Mouse (Mus musculus) Patski (cell line): ENCODE results near the gene Sh3d19. TPM values are rescaled to one million over a fixed set of nuclear protein-coding genes. Genes with fewer than 3 reads are reported as not detected.

Experiments used
- ATAC-seq: fragments of 100-300 bp; one replicate; pipeline ENCODE4 v1.8.0; 2021
- CTCF ChIA-PET: fragments of 350-600 bp; sonication (Branson Sonifier 250); formaldehyde crosslinking; loops from one replicate; lab custom pipeline; 2022; ENCODE audit warnings: inconsistent platforms; lab: Charles Lee
- POLR2A ChIA-PET: fragments of 350-600 bp; sonication (Branson Sonifier 250); formaldehyde crosslinking; loops from one replicate; lab custom pipeline; 2022; ENCODE audit warnings: antibody characterized with exemption, inconsistent platforms; lab: Charles Lee
- DNase-seq: peaks from one replicate; pipeline ENCODE4 v3.0.0-alpha.2; 2011; ENCODE audit warnings: low read depth, low spot score
- H3K27me3 ChIP-seq: fragments of 371-371 bp; one replicate; pipeline ENCODE4 v1.5.1; 2021
- CTCF ChIP-seq: fragments of 100-300 bp; IDR thresholded peaks from one replicate; pipeline ENCODE4 v1.5.1; 2021
- in situ Hi-C: fragments of 300-500 bp; cut with MboI; formaldehyde crosslinking; loops from 3 replicates; pipeline ENCODE4 v1.11.1; 2018; ENCODE audit warnings: low pct_unique_long_range_greater_than_20kb, mixed read lengths
- polyA plus RNA-seq: library from polyadenylated mRNA; unstranded; gene quantifications from one replicate; pipeline ENCODE4 v1.2.3, GENCODE M21; 2021

Sh3d19 gene
- polyA plus RNA-seq, 1 experiment from 2014 or later = 145 TPM

DNA sequence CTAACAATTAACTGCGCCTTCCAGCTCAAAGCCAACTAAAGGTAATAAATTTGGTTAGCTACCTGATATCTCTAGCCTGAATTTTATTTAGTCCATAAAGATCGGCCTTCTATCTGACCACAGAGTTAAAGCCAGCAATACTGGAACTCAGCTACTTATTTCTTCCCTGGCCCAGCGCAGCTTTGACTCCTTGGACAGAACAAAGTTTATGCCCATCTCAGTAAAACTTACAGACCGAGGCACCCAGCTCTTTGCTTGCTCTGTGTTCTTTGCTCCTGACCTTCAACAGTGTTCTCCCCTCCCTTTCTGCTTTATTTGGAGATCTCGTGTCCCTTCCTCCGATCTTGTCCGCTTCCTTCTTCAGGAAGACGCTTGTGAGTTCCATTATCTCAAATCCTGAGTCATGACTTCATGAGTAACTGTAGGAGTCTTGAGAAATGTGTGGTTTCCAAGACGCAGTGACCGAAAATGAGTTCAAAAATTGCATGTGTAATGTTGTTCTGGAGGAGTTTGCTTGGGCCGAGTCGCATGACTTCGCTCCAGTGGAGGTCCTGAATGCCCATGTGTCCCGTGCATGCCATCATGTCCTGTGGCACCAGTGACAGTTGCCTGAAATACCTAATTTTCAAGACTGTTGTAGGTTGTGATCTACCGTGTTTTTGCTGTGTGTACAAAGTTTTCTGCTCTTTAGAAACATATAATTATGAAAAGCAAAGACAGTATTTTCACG, 50.2 kb downstream of the Sh3d19 start:
- in situ Hi-C loops = no loop called here
- POLR2A ChIA-PET = no interaction called here

DNA sequence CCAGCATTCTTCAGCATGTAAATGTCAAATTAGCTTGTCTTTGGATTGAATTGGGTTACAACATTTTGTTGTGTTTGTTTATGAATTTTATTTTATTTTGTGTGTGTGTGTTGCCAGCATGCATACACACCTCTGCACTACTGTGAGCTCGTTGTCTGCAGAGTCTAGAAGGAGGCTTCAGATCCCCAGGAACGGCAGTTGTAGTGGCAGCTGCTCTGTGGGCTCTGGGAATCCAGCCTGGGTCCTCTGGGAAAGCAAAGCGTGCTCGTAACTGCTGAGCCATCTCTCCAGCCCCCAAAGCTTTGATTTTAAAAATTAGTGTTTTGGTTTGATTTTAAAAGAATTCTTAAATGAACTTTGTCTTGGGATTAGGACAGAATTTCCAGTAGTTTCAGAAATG, 50.7 kb downstream of the Sh3d19 start:
- in situ Hi-C loops = no loop called here
- ChIA-PET POLR2A (no interaction called here), CTCF (interaction anchor here (0.7 to 3.7 kb wide), 6 partner anchors 11 to 39 kb away, joined by 3 to 18 read pairs (median 4); no protein-coding TSS in a partner anchor)
- DNase-seq = no peak
- ATAC-seq = no peak
- TF ChIP-seq CTCF = no peak
- no peaks in the 10 kb centered on the region for H3K27me3 ChIP-seq

More for the DNA sequence above, 50.2 kb downstream of the Sh3d19 start:
- DNase-seq (no peak), ATAC-seq (no peak)
- H3K27me3 ChIP-seq = no peaks in the 10 kb centered on the region
- no peak for TF ChIP-seq CTCF
- CTCF ChIA-PET = interaction anchor here (0.7 to 3.7 kb wide), 8 partner anchors 8 to 40 kb away, joined by 3 to 18 read pairs (median 4); no protein-coding TSS in a partner anchor

DNA sequence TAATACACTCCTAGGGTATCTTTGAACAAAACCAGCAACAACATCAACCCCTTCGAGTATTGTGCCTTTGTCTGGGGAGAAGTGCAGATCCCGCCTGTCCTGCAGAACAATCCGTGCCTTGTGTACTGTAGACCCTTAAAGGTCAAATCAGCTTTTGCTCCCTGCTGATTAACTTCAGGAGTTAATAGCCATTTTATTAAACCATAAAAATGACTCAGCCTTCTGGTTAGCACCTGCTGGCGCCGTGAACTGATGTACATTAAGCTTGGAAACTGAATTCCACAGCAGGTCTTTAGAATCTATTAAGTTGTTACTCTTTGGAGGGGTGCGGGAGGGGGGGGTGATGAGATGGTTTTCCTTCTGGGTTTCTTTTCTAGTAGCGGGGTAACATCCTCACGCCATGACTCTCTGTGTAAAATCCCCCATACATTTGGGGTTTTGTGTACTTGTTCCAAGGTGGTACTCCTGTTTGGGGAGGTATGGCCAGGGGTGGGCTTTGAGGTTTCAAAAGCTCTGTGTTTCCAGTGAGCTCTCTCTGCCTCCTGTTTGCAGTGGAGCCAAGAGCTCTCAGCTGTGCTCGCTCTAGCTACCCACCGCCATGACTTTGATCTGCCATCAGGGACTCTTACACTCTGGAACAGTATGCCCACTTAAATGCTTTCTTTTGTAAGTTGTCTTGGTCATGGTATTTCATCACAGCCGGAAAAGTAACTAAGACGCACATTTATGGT, 53.3 kb downstream of the Sh3d19 start:
- TF ChIP-seq CTCF = no peak
- no peak for ATAC-seq
- in situ Hi-C loops = no loop called here

DNA sequence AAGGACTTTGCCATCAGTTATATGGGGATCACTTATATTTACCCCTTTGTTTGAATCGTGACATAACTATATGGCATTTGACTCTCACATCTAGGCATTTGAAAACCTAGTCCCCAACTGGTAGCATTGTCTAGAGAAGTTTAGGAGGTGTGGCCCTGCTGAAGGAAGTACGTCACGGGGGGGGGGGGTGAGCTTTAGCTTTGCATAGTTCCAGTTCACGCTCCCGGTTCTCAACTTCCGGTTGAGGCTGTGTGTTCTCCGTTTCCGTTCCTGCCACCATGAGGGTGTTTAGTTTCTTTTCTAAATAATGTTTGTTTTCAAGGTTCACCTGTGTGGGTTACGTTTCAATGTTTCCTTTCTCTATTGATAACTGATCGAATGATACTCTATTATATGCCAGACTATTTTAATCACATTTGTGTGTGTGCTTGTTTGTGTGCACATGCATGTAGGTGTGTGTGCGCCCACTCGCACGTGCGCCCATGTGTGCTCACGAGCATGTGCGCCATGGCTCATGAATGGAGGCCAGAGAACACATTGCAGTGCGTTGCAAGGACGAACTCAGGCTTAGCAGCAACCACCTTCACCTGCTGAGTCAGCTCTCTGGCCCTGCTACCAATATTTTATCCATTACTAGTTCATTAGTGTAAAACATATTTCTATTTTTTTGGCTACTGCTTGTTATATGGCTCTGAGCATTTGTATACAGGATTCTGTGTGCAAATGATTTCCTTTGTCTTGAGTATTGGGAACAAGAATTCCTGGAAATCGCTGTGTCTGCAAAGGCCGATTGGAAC, 54.6 kb downstream of the Sh3d19 start:
- no peak for TF ChIP-seq CTCF
- DNase-seq (no peak), ATAC-seq (no peak)
- in situ Hi-C loops = no loop called here
- no peaks in the 10 kb centered on the region for H3K27me3 ChIP-seq
- CTCF ChIA-PET = interaction anchor here (1.0 to 1.8 kb wide), 4 partner anchors 11 to 15 kb away, joined by 3 to 10 read pairs (median 5); no protein-coding TSS in a partner anchor
- POLR2A ChIA-PET = no interaction called here

More for the DNA sequence above, 53.3 kb downstream of the Sh3d19 start:
- ChIA-PET POLR2A (interaction anchor here (0.7 kb wide), 2 partner anchors 44 to 95 kb away, joined by 3 read pairs; no protein-coding TSS in a partner anchor), CTCF (interaction anchor here (1.0 to 1.8 kb wide), 2 partner anchors 13 to 16 kb away, joined by 3 to 5 read pairs; no protein-coding TSS in a partner anchor)
- DNase-seq = no peak
- H3K27me3 ChIP-seq = no peaks in the 10 kb centered on the region

DNA sequence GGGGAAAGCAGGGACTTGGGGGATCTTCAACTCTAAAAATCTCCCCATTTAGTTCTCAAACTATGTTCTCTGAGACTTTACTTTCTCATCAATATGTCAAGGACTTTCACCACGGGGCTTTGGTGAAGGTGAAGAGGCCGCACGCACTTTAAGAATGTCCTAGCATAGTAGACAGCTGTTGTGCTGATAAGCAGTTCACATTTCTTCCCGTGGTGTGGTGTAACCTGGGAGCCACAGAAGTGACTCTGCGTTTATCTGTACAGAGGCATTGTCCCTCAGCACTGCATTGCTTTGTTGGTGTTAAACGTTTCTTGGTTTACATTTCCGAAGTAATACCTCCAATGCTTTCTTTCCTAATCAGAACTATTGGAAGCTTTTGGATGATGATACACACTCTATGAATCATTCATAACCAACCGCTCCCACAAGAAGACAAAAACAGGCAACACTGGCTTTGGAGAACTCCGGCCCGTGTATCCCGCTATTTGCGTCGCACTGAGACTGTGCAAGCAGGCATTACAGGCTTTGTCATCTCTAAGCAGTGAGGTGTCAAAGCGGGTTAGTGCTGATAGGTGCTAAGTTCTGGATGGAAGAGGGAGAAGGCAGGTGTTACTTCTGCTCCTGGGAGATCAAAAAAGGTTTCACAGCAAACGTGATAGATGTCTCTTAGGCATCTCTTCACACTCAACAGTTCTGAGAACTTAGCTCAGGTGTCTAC, 57.9 kb downstream of the Sh3d19 start:
- CTCF ChIA-PET = interaction anchor here (1.2 to 3.1 kb wide), 2 partner anchors 9 to 14 kb away, joined by 3 to 8 read pairs; no protein-coding TSS in a partner anchor
- no peak for TF ChIP-seq CTCF
- ATAC-seq (no peak), DNase-seq (no peak)
- in situ Hi-C loops = no loop called here
- POLR2A ChIA-PET = interaction anchor here (0.7 kb wide), 1 partner anchor 43 kb away, joined by 3 read pairs; no protein-coding TSS in a partner anchor
- H3K27me3 ChIP-seq = no peaks in the 10 kb centered on the region

DNA sequence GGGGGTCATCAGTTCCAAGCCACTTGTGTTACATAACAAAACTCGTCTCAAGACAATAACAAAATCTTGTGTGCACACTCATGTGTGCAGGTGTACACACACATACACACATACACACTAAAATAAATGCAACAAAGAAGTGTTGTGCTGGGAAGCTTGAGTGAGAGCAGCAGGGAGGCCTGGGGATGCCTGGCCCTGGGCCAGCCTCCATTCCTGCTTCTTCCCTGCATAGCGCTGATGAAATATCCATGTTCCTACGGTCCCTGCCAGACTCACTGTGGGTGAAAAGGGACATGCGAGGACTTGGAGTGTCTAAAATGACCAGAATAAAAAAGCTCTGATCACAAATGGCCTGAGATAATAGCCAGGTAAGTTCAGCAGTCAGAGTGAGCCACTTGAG, 59.7 kb downstream of the Sh3d19 start:
- POLR2A ChIA-PET = interaction anchor here (0.8 kb wide), 1 partner anchor 60 kb away, joined by 3 read pairs; the partner anchor contains the start of gene Sh3d19

DNA sequence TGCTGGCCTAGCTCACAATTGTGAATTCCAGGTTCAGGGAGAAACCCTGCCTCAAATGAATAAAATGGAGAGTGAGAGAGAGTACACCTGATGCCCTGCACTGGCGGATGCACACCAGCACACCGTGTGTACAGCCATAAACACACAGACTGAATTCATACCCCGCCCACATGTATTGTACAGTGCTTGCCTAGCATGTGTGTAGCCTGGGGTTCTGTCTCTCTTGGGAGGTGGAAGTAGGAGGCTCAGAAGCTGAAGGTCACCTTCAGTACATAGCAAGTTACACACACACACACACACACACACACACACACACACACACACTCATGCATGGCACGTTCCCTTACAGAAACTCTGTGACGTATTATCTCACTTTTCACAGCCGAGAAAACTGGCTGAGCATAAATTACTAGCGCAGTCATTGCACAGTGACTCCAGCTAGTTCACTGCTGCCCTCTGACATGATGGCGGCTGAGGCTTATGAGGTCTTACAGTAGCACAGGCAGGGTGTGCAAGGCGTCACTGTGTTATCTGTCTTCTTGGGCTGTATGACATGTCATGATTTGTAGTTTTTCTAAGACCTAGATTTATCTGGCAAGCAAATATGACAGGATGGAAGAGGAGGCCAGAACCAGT, 62.7 kb downstream of the Sh3d19 start:
- in situ Hi-C loops = no loop called here
- ChIA-PET POLR2A (interaction anchor here (0.6 kb wide), 1 partner anchor 15 kb away, joined by 3 read pairs; no protein-coding TSS in a partner anchor), CTCF (interaction anchor here (0.7 to 1.7 kb wide), 2 partner anchors 12 to 42 kb away, joined by 3 to 4 read pairs; no protein-coding TSS in a partner anchor)

More for the DNA sequence above, 59.7 kb downstream of the Sh3d19 start:
- TF ChIP-seq CTCF = no peak
- no peak for ATAC-seq
- in situ Hi-C loops = no loop called here
- no peak for DNase-seq
- no peaks in the 10 kb centered on the region for H3K27me3 ChIP-seq
- CTCF ChIA-PET = interaction anchor here (1.4 to 3.1 kb wide), 2 partner anchors 8 to 11 kb away, joined by 3 to 8 read pairs; no protein-coding TSS in a partner anchor

DNA sequence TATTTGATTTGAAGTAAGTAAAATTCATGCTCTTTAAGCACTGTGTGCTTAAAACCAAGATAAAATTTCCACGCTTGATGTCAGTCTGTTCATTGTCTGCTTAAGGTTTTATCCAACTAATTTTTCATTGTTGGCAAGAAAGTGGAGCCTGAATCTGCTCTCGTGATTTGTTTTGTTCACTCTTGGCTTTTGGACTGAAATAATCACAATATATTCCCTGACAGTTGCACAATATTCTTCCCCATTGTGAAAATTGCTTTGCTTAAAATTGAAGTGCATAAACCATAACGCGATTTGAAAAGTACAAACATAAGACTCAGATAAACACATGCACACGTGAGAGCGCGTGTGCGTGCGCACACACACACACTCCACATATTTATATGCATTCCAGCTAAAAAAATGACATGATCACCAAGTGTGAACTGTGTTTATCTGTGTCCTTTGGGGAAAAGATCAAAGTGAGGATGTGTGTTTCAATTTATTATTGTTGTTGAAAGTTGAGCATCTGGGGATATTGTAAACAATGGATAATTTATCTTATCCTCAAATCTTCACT, 67.1 kb downstream of the Sh3d19 start:
- H3K27me3 ChIP-seq = no peaks in the 10 kb centered on the region
- POLR2A ChIA-PET = interaction anchor here (0.5 kb wide), 1 partner anchor 66 kb away, joined by 4 read pairs; no protein-coding TSS in a partner anchor
- CTCF ChIA-PET = interaction anchor here (1.8 kb wide), 1 partner anchor 12 kb away, joined by 5 read pairs; no protein-coding TSS in a partner anchor
- in situ Hi-C loops = no loop called here
- no peak for DNase-seq
- no peak for ATAC-seq
- TF ChIP-seq CTCF = no peak

More for the DNA sequence above, 62.7 kb downstream of the Sh3d19 start:
- DNase-seq (no peak), ATAC-seq (no peak)
- TF ChIP-seq CTCF = no peak
- no peaks in the 10 kb centered on the region for H3K27me3 ChIP-seq
